Mouse (Mus musculus) C2C12 (cell line): ENCODE results near the gene Slc50a1. TPM values are rescaled to one million over a fixed set of nuclear protein-coding genes. Genes with fewer than 3 reads are reported as not detected.

Experiments used
- H3K27me3 ChIP-seq: one replicate; pipeline ENCODE4 v1.6.1; 2011; ENCODE audit not compliant: control insufficient read depth, insufficient read depth, insufficient read length
- H3K36me3 ChIP-seq: one replicate; pipeline ENCODE4 v1.6.1; 2011; ENCODE audit not compliant: control insufficient read depth, insufficient read depth
- H3K4me3 ChIP-seq: one replicate; pipeline ENCODE4 v1.5.1; 2011; ENCODE audit warnings: mild to moderate bottlenecking, control low read depth; ENCODE audit not compliant: poor library complexity, insufficient read depth, severe bottlenecking
- H3K79me2 ChIP-seq: one replicate; pipeline ENCODE4 v1.6.1; 2011; ENCODE audit not compliant: control insufficient read depth, insufficient read depth
- H3K79me3 ChIP-seq: one replicate; pipeline ENCODE4 v1.6.1; 2011; ENCODE audit warnings: low read depth, control low read depth
- H3ac ChIP-seq: one replicate; pipeline ENCODE3; 2011; ENCODE audit warnings: low read depth; ENCODE audit not compliant: control insufficient read depth, insufficient read length
- CEBPB ChIP-seq: IDR thresholded peaks from one replicate; pipeline ENCODE4 v1.6.1; 2011; ENCODE audit warnings: low read depth, mild to moderate bottlenecking, control low read depth, moderate library complexity
- CTCF ChIP-seq: IDR thresholded peaks from one replicate; pipeline ENCODE4 v1.5.1; 2011; ENCODE audit not compliant: control insufficient read depth, insufficient read depth, insufficient read length
- FOSL1 ChIP-seq: IDR thresholded peaks from one replicate; pipeline ENCODE4 v1.8.0; 2011; ENCODE audit warnings: mild to moderate bottlenecking, low read length; ENCODE audit not compliant: poor library complexity, insufficient read depth, severe bottlenecking
- MAX ChIP-seq: IDR thresholded peaks from one replicate; pipeline ENCODE4 v1.6.1; 2011; ENCODE audit warnings: mild to moderate bottlenecking, control low read depth
- MYOD1 ChIP-seq: IDR thresholded peaks from one replicate; pipeline ENCODE4 v1.6.1; 2011; ENCODE audit warnings: low read depth; ENCODE audit not compliant: control insufficient read depth, insufficient read length
- MYOG ChIP-seq: IDR thresholded peaks from one replicate; pipeline ENCODE4 v1.6.1; 2011; ENCODE audit not compliant: control insufficient read depth, insufficient read length; ENCODE audit errors: extremely low read depth
- USF1 ChIP-seq: IDR thresholded peaks from one replicate; pipeline ENCODE4 v1.6.1; 2011; ENCODE audit warnings: low read depth, mild to moderate bottlenecking, control low read depth, moderate library complexity
- polyA plus RNA-seq: library from polyadenylated mRNA; unstranded; fragments of >200 nt; fragmentation: generic; extraction: Trizol; gene quantifications from one replicate; pipeline ENCODE4 v1.2.1, GENCODE M21; 2012; ENCODE audit warnings: missing spikeins

Slc50a1 gene
- polyA plus RNA-seq, 1 experiment: 48.7 TPM

- peak overlapping the region; percentile 87 for H3ac ChIP-seq
These were observed 7.7 kb upstream of the Slc50a1 start for GRCm38 (mm10) chr3:89278107-89278506.

DNA sequence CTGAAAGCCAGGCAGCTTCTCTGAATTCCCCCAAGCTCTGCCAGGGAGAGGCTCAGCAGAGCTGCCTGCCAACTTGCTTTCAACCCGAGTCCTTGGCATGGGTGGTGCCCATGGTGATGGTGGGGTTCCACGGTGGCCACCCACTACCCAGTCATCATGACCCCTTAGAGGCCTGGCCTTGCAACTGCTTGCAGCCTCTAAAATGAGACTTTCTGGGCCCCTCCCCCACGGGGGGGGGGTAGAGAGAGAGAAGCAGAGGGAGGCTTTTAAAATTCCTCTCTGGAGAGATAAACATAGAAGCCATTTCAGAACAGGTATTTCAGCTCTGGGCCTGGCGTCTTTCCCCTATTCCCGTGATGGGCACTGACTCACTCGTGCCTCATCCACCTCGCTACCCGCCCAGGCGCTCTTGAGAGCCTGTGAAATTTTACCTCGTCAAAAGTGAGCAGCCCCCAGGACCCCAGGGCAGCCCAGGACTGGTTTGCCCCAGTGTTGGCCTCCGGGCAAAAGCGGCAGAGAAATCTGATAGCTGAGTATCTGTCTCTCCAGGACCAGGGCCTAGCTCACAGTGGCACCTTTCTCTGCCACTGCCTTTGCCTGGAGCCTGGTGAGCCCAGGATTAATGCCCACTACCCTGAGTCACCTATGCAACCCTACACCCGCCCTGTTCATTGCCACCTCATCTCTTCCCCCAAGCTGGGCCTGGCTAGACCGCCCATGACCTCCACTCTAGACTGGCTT, 7.1 kb upstream of the Slc50a1 start:
- peak overlapping the region; percentile 45 for H3K4me3 ChIP-seq
- H3K27me3 ChIP-seq: no peaks in the 10 kb centered on the region
- peaks cover 12% of the 10 kb centered on the region for H3K79me3 ChIP-seq
- H3K36me3 ChIP-seq: peaks cover 13% of the 10 kb centered on the region
- H3ac ChIP-seq: peak overlapping the region; percentile 87
- H3K79me2 ChIP-seq: peaks cover 32% of the 10 kb centered on the region
- no peak for TF ChIP-seq MYOG
- TF ChIP-seq MAX: no peak
- TF ChIP-seq USF1: no peak
- no peak for TF ChIP-seq CTCF
- no peak for TF ChIP-seq FOSL1
- TF ChIP-seq MYOD1: no peak
- no peak for TF ChIP-seq CEBPB

More at GRCm38 (mm10) chr3:89278107-89278506, 7.7 kb upstream of the Slc50a1 start:
- peak overlapping the region; percentile 45 for H3K4me3 ChIP-seq
- peaks cover 8% of the 10 kb centered on the region for H3K36me3 ChIP-seq
- TF ChIP-seq MYOD1: no peak
- TF ChIP-seq MYOG: no peak
- no peak for TF ChIP-seq FOSL1
- no peak for TF ChIP-seq USF1
- TF ChIP-seq CTCF: no peak
- TF ChIP-seq MAX: no peak
- no peak for TF ChIP-seq CEBPB
- H3K79me3 ChIP-seq: peaks cover 12% of the 10 kb centered on the region
- peaks cover 32% of the 10 kb centered on the region for H3K79me2 ChIP-seq
- H3K27me3 ChIP-seq: no peaks in the 10 kb centered on the region

- Histone ChIP-seq H3ac (no peak overlapping the region), H3K79me2 (peaks cover 32% of the 10 kb centered on the region)
- no peak for TF ChIP-seq USF1
These were observed 5.7 kb upstream of the Slc50a1 start for GRCm38 (mm10) chr3:89276061-89276460.

GRCm38 (mm10) chr3:89271760-89272159, 1.4 kb upstream of the Slc50a1 start:
- H3K27me3 ChIP-seq: no peaks in the 10 kb centered on the region
- TF ChIP-seq CTCF (no peak), CEBPB (no peak), USF1 (no peak), MYOD1 (no peak), MAX (no peak), FOSL1 (no peak), MYOG (no peak)
- H3K36me3 ChIP-seq: peaks cover 29% of the 10 kb centered on the region
- H3K79me3 ChIP-seq: peaks cover 7% of the 10 kb centered on the region
- H3K79me2 ChIP-seq: peaks cover 40% of the 10 kb centered on the region
- no peak overlapping the region for H3K4me3 ChIP-seq
- H3ac ChIP-seq: no peak overlapping the region

More at GRCm38 (mm10) chr3:89276061-89276460, 5.7 kb upstream of the Slc50a1 start:
- H3K79me3 ChIP-seq: peaks cover 12% of the 10 kb centered on the region
- no peaks in the 10 kb centered on the region for H3K27me3 ChIP-seq
- H3K36me3 ChIP-seq: peaks cover 21% of the 10 kb centered on the region
- H3K4me3 ChIP-seq: no peak overlapping the region

DNA sequence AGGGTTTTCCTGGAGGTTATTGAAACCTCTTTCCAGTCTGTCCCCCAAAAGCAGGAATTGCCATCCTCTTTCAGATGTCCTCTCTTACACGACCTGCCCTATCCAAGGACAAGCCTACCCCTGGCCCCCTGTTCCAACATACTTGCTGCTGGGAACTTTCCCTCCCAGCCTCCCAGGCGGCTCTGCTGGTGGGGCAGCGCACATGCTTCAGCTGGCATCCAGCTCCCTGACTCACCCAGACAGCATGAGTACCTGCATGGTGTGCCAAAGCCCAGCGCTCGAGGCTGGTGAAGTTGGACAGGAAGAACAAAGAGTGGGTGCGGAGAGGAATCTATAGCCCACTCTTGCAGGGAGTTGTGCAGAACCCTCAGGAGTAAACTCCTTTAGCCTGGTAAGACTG, 521 bp upstream of the Slc50a1 start:
- Histone ChIP-seq H3K27me3 (no peaks in the 10 kb centered on the region), H3K4me3 (no peak overlapping the region), H3K79me3 (peaks cover 8% of the 10 kb centered on the region), H3ac (no peak overlapping the region), H3K36me3 (peaks cover 29% of the 10 kb centered on the region), H3K79me2 (peaks cover 38% of the 10 kb centered on the region)
- TF ChIP-seq FOSL1 (no peak), MAX (peak; percentile 95)

DNA sequence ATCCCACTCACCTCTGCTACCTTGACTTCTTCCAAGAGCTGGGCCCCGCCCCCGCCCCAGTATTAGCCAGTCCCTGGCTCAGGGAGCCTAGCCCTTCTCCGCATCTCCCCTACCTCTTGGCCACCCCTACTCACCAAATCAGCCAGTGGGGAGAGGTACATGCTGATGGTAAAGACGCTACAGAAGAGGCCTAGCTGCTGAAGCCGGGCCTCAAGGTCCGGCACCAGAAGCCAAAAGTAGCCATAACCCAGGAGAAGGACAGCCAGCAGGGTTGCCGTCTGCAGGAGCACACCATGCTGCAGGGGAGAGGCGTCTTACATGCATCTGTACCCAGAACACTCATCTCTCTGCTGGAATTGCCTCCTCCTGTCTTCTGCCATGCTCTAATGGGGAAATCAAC, 1.5 kb downstream of the Slc50a1 start:
- no peaks in the 10 kb centered on the region for H3K27me3 ChIP-seq
- peaks cover 20% of the 10 kb centered on the region for H3K36me3 ChIP-seq
- no peak overlapping the region for H3ac ChIP-seq
- no peak overlapping the region for H3K4me3 ChIP-seq
- TF ChIP-seq CTCF (no peak), MYOG (no peak), MAX (no peak), FOSL1 (no peak), CEBPB (no peak), MYOD1 (no peak)
- peaks cover 36% of the 10 kb centered on the region for H3K79me2 ChIP-seq
- H3K79me3 ChIP-seq: peaks cover 8% of the 10 kb centered on the region
